Mouse (Mus musculus) embryo, embryonic 10.5 days (tissue): Measurements from ENCODE around the gene Cry2.

Experiments
- DNase-seq: peaks from one replicate; pipeline ENCODE4 v3.0.0-alpha.2; 2015; ENCODE audit warnings: low spot score

The Cry2 gene

DNA sequence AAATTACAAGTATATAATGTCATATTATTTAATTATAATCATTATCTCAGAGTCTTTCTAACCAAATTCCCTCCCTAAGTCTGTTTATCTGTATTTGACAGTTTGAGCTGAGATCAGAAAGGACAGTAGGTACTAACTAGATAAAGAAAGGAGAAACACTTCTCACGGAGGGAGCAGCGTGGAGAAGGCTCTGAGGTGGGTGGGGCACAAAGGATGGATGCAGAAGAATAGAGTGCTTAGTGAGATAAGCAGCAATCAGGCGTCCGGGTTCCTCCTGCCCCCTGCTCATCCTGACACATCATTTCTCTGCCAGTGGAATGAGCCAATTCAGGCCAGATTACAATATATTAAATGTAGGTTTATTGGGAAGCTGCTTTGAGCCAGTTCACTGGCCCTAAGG, 10.5 kb upstream of the Cry2 start:
- DNase-seq: no peak

DNA sequence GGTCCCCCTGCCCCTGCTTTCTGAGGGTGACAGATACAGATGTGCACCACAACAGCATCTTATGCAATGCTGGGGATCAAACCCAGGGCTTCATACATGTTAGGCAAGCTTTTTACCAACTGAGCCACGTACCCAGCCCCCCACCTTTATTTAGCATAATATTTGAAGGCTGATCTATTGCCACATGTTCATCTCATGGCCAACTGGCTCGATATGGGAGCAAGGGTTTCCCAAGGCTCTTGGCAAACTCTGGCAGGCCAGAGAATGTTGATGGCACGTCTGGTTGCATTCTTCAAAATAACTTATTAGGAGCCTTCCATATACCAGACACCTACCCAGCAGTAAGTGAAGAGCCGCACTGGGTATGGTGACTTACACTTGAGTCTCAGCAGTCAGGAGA, 9.5 kb upstream of the Cry2 start:
- DNase-seq: no peak

DNA sequence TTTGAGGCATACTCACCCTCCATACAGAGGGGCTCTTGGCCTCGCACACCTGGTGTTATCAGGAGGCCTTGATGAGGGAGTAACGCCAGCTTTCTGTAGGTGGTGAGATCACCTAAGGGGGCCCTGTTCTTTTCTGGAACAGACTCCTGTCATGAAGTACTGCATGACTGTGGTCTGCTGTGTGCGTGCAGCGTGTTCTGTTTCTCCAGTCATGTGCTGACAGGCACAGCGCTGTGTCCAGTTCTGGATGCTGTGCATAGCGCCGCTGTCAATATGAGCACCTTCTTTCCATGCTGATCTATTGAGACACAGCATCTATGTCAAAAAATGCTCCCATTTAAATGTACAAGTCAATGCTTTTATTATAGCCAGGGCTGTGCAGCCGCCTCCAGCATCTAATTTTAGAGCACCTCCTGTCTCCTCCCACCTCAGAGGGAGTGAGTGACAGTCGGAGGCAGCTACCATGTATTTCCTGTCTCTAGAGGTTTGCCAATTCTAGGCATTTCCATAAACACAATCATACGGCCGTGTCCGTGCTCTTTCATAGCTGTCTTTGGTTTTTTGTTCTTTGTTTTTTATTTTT, 8.7 kb upstream of the Cry2 start:
- no peak for DNase-seq

- no peak for DNase-seq
Observed at GRCm38 (mm10) chr2:92440432-92440831, 6.6 kb upstream of the Cry2 start.

- DNase-seq: no peak
Observed at GRCm38 (mm10) chr2:92438567-92438966, 4.7 kb upstream of the Cry2 start.

DNA sequence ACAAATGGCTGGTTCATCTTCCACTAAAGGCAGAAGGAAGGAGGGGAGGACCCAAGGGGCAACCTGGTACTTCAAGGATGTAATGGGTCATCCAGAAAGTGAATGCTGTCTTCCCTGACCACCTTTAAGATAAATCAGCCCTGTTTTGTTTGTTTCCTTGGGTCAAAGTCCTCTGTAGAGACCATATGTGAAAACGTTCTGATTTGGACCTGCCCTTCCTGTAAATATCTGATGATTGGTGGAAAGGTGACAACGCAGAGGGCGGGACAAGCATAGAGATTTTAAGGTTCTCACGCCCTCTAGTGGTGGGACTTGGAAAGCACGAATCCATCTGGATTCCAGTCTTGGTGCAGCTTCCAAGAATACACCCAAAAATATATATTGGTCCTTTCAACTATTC, 4.0 kb upstream of the Cry2 start:
- DNase-seq: peak; percentile 96

DNA sequence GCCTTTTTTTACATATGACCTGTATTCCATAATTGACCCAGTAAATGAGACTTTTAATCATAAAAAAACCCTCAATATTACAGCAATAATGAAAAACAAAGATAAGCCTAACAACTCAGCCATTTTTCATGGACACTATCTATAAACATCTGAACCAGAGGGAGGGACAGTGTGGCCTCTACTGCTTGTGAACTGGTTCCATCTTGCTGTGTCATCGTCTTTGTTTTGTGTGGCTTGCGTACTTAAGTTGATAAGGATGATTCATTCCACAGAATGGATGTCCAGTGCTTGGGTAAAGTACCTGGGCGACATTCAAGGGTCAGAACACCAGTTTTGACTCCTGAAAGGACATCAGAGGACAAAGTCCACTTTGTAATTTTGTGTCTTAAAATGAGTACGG, 3.5 kb upstream of the Cry2 start:
- no peak for DNase-seq

- DNase-seq: no peak
Observed at GRCm38 (mm10) chr2:92435023-92435422, 1.2 kb upstream of the Cry2 start.

DNA sequence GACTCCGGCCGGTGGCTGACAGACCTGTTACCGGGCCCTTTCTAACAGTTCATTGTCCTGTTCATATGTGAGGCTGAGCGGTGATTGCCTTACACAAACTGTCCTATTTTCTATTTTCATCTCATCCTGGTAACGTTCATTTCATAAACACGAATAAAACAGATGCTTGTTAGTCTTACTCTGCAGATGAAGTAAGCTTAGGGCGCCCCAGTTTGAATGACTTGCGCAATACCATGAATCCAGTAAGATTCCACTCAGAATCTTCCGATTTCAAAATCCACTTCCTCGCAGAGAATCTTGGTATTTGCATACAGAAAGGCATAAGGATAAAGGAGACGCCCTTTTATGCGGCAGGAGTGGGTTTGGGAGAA, 517 bp upstream of the Cry2 start:
- no peak for DNase-seq

- no peak for DNase-seq
Observed at GRCm38 (mm10) chr2:92432299-92433295, 1.2 kb downstream of the Cry2 start.

GRCm38 (mm10) chr2:92431611-92432179, 2.1 kb downstream of the Cry2 start:
- no peak for DNase-seq

- DNase-seq: peak; percentile 42
Observed at GRCm38 (mm10) chr2:92430723-92431541, 2.9 kb downstream of the Cry2 start.

DNA sequence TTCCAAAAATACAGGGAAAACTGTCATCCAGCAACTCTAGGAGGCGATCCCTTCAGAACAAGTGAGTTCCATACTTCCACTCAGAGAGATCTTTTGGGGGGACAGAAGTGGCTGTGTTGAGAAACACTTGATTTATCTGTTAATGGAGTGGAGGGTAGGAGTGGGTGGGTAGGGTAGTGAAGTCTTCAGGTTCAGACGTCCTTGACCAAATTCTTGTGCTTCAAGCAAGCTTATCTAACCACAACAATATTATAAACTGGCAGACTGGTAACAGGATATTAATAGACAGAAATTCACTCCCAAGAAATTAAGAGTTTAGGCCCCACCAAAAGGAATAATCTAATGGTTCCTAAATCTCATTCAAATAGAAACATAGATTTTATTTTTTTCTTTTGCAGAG, 3.8 kb downstream of the Cry2 start:
- no peak for DNase-seq

DNA sequence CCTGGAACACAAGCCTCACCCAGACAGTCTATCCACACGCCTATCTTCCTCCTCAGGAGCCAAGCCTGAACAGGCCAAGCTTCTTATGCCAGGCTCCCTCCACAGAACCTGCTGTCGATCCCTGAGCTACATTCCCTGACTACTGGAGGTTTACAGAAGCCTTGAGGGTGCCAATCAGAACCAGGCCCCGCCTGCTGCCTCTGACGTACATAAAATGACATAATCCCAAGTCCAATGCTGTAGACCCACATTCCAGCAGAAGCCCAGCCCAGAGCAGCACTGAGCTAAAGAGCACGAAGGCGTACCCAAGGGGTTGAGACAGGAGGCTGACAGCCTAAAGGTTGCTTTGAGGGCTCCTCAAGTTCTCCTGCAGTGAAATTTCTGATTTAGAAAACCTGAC, 6.0 kb downstream of the Cry2 start:
- no peak for DNase-seq

- DNase-seq: no peak
Observed at GRCm38 (mm10) chr2:92426426-92426825, 7.4 kb downstream of the Cry2 start.

DNA sequence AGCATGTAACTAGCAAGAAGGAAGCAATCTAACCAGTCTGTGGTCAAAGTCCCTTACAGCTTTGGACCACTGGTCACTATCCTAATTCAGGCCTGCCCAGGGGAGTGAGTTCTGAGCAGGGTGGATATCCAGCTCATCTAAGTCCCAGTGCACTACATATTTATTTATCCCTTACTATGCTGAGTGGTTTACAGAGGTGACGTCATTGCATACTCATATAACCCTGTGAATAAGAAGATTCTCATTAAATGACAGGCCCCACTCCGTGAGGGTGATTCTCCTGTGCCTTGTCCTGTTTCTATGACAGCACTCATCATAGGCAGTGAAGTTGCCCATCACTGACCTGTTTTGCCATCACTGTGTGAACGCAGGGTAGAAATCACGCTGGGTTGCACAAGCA, 8.5 kb downstream of the Cry2 start:
- DNase-seq: no peak

GRCm38 (mm10) chr2:92424462-92425308, 9.2 kb downstream of the Cry2 start:
- DNase-seq: peak; percentile 75

- DNase-seq: no peak
Observed at GRCm38 (mm10) chr2:92423702-92424461, 10.0 kb downstream of the Cry2 start.

- no peak for DNase-seq
Observed at GRCm38 (mm10) chr2:92423156-92423555, 10.7 kb downstream of the Cry2 start.

- DNase-seq: no peak
Observed at GRCm38 (mm10) chr2:92422388-92423135, 11.3 kb downstream of the Cry2 start.
